Mouse (Mus musculus) embryo, embryonic 11.5 days (tissue): ENCODE results near the gene Nipbl.
A peak's percentile ranks its signal among the peaks of the same experiment; 100 is the strongest.

ENCODE experiments used
- DNase-seq: peaks from one replicate; pipeline ENCODE4 v3.0.0-alpha.2; 2012; ENCODE audit warnings: low read depth, low spot score

Gene Nipbl

GRCm38 (mm10) chr15:8416500-8417138, 27.6 kb downstream of the Nipbl start:
- no peak for DNase-seq

DNA sequence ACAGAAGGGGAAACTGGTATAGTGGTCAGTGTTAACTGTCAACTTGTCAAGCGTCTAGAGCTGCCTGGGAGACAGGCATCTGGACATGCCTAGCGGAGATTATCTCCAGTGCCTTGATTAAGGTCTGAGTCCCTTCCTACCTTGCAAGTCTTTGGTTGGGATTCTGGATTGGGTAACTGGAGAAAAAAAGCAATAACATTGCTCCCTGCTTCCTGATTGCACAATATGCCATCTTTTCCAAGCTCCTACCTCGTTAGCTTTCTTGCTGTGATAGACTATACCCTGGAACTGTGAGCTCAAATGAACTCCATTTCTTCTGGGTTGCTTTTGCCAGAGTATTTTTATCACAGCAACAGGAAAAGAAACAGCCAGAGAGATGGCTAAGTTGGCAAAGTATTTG, 30.9 kb downstream of the Nipbl start:
- DNase-seq = no peak

- no peak for DNase-seq
Measured at GRCm38 (mm10) chr15:8411873-8412272, 32.4 kb downstream of the Nipbl start.

GRCm38 (mm10) chr15:8411168-8411837, 33.0 kb downstream of the Nipbl start:
- DNase-seq = no peak

GRCm38 (mm10) chr15:8407082-8407481, 37.2 kb downstream of the Nipbl start:
- DNase-seq = no peak

GRCm38 (mm10) chr15:8406219-8406618, 38.0 kb downstream of the Nipbl start:
- DNase-seq = no peak

GRCm38 (mm10) chr15:8402591-8402990, 41.7 kb downstream of the Nipbl start:
- no peak for DNase-seq

DNA sequence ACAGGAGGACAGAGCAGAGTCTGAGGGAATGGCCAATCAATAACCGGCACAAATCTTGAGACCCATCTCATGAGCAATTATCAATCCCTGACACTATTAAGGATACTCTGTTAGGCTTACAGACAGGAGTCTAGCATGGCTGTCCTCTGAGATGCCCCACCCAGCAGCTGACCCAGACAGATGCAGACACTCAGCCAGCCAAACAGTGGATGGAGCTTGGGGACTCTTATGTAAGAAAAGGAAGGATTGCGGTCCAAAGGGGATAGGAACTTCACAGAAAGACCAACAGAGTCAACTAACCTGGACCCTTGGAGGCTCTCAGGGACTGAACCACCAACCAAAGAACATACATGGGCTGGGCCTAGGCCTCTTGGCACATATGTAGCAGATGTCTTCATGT, 42.7 kb downstream of the Nipbl start:
- no peak for DNase-seq

DNA sequence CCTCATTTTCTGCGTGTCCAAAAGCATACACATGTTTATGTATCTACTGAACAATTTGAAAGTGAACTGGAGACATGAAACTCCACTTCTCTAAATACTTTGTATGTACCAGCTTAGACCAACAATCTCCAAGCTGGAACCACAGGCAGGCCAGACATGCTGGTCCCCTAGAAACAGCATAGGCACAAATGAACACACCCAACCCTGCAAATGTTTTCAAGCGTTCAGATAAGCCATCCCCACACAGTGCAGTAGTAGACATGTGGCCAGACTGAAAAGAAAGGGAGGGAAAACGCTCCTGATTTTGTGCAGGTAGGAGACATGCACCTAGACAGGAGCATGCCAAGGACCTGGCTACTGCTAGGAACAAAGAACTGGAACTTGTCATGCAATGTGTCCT, 52.5 kb downstream of the Nipbl start:
- DNase-seq = no peak

DNA sequence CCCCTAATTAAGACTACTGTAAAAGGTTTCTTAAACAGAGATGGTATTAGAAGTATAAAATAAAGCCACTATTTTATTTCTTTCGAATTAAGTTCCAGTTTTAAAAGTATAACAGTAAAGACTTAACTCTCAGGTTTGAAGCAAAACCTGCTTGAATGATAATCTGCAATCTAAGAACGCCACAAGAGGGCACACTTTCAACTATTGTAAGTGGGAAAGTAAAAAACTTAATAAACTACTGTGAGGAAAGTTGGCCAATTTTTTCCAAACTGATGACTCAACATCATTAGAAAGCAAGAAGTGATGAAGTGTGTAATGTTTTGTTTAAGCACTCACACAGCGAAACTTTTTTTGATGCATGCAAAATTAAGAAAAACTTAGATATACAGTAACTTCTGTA, 62.0 kb downstream of the Nipbl start:
- peak; percentile 14 for DNase-seq

DNA sequence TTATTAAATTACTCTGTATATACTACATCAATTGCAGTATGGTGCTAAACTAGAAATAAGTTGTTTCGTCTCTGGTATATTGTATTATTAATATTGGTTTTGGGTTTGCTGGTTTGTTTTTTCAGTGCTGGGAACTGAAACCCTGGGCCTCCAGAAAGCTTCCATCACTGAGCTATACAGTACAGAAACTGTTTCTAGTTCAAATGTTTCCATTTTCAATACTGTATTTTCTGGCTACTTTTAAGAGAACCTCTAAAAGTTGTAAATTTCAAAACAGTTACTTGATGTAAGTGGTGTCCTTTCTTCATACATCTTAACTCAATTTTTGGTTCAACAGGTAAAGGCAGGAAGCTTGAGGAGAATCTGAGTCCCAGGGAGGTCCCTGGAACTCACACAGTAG, 68.6 kb downstream of the Nipbl start:
- no peak for DNase-seq

DNA sequence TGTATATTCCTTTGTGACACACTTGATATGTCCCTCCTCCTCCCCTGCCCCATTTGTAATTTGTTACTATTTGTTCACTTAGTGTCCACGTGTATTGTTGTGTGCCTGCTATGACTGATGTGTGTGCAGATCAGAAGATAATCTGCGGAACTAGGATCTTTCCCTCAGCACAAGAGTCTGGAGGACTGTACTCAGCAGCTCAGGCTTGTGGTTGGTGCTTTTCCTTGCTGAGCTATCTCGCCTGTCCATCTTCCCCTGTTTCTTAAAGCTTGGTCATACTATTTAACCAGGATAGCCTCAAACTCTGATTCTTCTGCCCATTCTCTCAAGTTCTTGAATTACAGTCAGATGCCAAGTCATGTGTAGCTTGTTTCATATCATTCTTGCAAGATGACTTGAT, 69.5 kb downstream of the Nipbl start:
- DNase-seq = no peak

GRCm38 (mm10) chr15:8347104-8347773, 97.0 kb downstream of the Nipbl start:
- DNase-seq = no peak

- no peak for DNase-seq
Measured at GRCm38 (mm10) chr15:8340596-8340995, 103.7 kb downstream of the Nipbl start.

DNA sequence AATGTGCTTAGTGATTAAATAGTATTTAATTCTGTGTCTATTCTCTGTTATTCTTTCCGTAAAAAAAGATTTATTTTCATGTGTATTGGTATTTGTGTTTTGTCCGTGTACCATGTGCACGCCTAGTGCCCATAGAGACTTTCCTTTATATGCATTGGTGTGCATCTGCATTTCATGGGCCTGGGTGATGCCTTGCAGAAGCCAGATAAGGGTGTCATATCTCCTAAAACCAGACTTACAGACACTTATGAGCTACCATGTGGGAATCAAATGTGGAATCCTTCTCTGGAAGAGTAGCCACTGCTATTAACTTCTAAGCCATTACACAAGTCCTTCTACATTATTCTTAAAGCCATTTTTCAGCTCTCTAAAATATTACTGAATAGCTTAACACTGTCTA, 112.7 kb downstream of the Nipbl start:
- no peak for DNase-seq

DNA sequence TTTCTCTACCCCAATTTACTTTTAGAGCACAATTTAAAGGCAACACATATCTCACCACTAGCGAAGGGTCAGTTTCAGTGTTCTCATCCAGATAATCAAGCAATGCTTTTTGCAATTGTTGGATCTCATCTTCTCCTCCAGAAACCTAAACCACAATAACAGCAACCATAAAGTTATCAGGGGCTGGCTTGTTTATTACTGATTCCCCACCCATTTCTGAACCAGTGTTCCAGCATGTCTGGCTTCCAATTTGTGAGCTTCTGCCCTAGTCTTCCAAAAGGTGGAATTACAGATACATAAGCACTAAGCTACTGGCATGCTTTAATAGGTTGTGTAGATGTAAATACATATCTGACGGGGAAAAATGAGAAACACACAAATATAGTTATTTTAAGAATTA, 118.6 kb downstream of the Nipbl start:
- no peak for DNase-seq

DNA sequence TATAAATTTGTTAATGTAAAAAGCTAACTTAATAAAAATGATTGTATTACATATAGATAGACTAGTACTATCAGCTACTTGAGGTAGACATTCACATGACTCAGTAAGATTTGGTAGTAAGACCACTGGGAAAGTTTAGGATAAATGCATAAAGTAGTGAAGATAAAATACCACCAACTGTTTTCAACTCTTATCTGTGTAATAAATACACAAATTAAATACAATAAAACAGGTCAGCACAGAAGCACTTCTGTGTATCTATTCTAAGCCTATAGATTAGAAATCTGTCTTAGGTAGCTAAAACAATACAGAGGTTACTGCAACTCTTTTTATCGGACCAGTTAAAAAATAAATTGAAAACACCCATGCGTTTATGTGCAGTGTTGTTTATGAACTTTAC, 119.4 kb downstream of the Nipbl start:
- DNase-seq = no peak

- DNase-seq = no peak
Measured at GRCm38 (mm10) chr15:8324061-8324460, 120.2 kb downstream of the Nipbl start.

DNA sequence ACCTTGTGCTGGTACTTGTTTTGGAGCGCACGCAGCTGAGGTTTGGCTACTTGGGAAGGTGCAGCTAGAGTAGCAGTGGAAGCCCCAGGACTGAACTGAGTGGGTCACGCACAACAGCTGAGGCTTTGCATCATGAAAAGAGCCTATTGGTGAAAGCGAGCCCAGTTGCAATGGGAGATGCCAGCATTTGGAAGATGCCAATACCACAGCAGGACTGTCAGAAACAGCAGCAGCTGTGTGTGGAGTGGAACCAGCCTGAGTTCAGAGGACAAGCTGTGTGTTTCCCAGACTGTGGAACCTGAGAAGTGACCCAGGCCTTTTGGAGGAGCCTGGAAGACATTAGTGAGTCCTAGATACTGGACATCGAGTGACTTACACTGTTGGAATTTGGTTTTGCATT, 122.8 kb downstream of the Nipbl start:
- DNase-seq = no peak

DNA sequence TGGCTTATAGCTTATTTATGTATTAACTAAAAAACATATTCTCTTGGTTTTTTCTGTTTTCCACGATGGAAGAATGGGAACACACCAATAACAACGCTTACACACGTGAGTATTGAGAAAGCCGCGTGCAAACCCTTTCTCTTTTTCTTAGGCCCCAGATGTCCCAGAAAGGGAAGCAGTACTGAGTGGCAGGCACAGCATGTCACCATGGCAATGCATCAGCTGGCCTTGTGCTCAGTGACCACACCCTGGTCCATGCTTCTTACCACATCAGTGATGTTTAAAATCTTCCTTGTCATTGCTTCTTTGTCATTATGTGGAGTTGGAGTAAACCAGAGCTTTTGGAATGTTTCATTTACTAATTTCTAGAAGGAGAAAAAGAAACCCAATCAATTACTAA, 125.1 kb downstream of the Nipbl start:
- DNase-seq = no peak

- DNase-seq = no peak
Measured at GRCm38 (mm10) chr15:8317381-8317780, 126.9 kb downstream of the Nipbl start.

DNA sequence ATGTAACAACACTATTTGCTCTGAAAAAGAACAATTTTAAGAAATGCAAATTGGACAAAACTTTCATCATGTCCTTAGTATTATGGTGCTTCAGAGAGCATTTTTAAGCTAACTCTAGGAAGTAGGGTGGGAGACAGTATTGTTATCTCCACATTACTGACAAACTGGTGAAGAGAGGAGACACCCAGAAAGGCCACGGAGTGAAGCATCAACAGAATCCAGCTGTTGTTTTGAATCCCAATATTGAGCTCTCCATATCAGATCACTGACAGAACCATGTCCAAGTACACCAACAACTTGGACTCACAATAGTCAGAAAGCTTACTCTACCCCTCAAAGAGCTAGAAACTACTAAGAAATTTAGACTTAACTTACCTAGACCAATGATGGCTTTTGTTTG, 138.8 kb downstream of the Nipbl start:
- no peak for DNase-seq

DNA sequence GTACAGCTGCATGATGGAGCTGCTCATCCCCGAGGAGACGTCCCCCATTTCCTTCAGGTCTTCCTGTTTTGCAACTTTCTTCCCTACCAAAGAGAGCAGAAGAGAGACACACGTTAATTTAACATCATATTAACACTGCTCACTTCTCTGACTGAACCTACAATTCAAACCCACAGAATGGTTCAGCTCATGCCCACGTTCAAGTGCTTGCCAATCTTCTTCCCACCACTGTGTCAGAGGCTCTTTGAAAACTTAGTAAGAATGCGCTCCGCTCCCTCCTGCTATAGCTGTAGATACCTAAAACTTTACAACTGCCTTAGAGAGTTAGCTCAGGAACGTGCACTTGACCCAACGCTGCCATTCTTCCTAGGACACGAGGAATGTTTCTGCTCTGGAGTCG, 141.3 kb downstream of the Nipbl start:
- no peak for DNase-seq
